Mouse (Mus musculus) stomach, embryonic 16.5 days (tissue): ENCODE results near the gene Plg. TPM values are rescaled to one million over a fixed set of nuclear protein-coding genes. Genes with fewer than 3 reads are reported as not detected.

Experiments
- ATAC-seq: fragments of 200-750 bp; cut with Nextera tagmentation; 2 replicates; pipeline ENCODE4 v1.8.0; 2017; ENCODE audit warnings: moderate number of reproducible peaks, moderate TSS enrichment; ENCODE audit not compliant: insufficient read depth, low FRiP score
- H3K27ac ChIP-seq: fragments of 300-500 bp; sonication (generic); 2 replicates; pipeline ENCODE4 v1.5.1; 2014; ENCODE audit warnings: low read length
- H3K27me3 ChIP-seq: fragments of 300-500 bp; sonication (generic); 2 replicates; pipeline ENCODE4 v1.6.1; 2014; ENCODE audit warnings: low read length, control low read depth, mixed read lengths; ENCODE audit not compliant: control insufficient read depth, insufficient read depth
- H3K36me3 ChIP-seq: fragments of 300-500 bp; sonication (generic); 2 replicates; pipeline ENCODE4 v1.6.1; 2014; ENCODE audit warnings: low read length; ENCODE audit not compliant: control insufficient read depth, insufficient read depth
- H3K4me1 ChIP-seq: fragments of 300-500 bp; sonication (generic); 2 replicates; pipeline ENCODE4 v1.6.1; 2014; ENCODE audit warnings: low read length, control low read depth, mixed read lengths; ENCODE audit not compliant: control insufficient read depth, insufficient read depth
- H3K4me2 ChIP-seq: fragments of 300-500 bp; sonication (generic); 2 replicates; pipeline ENCODE4 v1.6.1; 2014; ENCODE audit warnings: low read depth, low read length, mixed read lengths
- H3K4me3 ChIP-seq: fragments of 300-500 bp; sonication (generic); replicated peaks from 2 replicates; pipeline ENCODE4 v1.5.1; 2014; ENCODE audit warnings: mild to moderate bottlenecking, low read length
- H3K9ac ChIP-seq: fragments of 300-500 bp; sonication (generic); 2 replicates; pipeline ENCODE4 v1.6.1; 2014; ENCODE audit warnings: low read length
- H3K9me3 ChIP-seq: fragments of 300-500 bp; sonication (generic); replicated peaks from 2 replicates; pipeline ENCODE4 v1.6.1; 2016; ENCODE audit warnings: low read length, control low read depth; ENCODE audit not compliant: control insufficient read depth
- WGBS: fragments of 180-500 bp; shearing (Covaris S2); extraction: QIAGEN DNeasy Blood & Tissue Kit; methylation state at CpG from one replicate; pipeline ENCODE4 v1.1.7; 2014; 5-methylcytosine and 5-hydroxymethylcytosine counted together
- polyA plus RNA-seq: library from polyadenylated mRNA; unstranded; fragments of >200 nt; fragmentation: Nextera tagmentation; extraction: Ambion mirVana; gene quantifications from 2 replicates; pipeline ENCODE4 v1.2.1, GENCODE M21; 2015

Gene Plg
- polyA plus RNA-seq, 1 experiment from 2014 or later = 13.9 TPM

GRCm38 (mm10) chr17:12412181-12412890, 33.9 kb downstream of the Plg start:
- ATAC-seq = peak; percentile 45; the same call in 1 of the 2 replicates
- 55% methylated on average over 10 of the region's 10 CpGs for whole genome bisulfite sequencing
- no peak overlapping the region for H3K4me2 ChIP-seq
- peak overlapping the region; percentile 7; the same call in 1 of the 2 replicates for H3K27ac ChIP-seq
- H3K27me3 ChIP-seq = no peaks in the 10 kb centered on the region
- H3K36me3 ChIP-seq = no peaks in the 10 kb centered on the region
- peaks cover 15% of the 10 kb centered on the region for H3K4me1 ChIP-seq
- 0 out of 2 replicates have a peak overlapping the region, but pooled peaks have one; percentile 7 for H3K9ac ChIP-seq
- H3K4me3 ChIP-seq = no peak overlapping the region
- H3K9me3 ChIP-seq = no peaks in the 10 kb centered on the region

DNA sequence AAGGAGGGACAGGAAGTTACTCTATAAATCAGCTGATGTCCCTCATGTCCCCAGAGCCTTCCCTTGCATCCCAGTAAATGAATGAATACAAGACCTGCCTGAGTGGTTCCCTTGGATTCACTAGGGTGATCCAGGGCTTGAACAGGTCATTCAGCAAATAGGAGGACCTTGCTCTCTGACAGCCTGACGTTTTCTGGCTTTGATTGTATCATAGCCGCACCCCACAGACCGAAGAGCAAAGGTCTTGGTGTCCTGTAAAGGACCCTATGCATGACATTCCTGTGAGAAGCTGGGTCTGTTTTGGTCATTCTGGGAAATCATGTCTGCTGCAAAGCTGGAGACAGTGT, 34.5 kb downstream of the Plg start:
- 68% methylated on average over 3 of the region's 3 CpGs for WGBS
- H3K27me3 ChIP-seq = no peaks in the 10 kb centered on the region
- H3K36me3 ChIP-seq = no peaks in the 10 kb centered on the region
- no peak overlapping the region; the same call in 1 of the 2 replicates for H3K27ac ChIP-seq
- no peak overlapping the region for H3K4me2 ChIP-seq
- no peak overlapping the region for H3K4me3 ChIP-seq
- H3K9me3 ChIP-seq = no peaks in the 10 kb centered on the region
- H3K4me1 ChIP-seq = peaks cover 15% of the 10 kb centered on the region
- no peak overlapping the region for H3K9ac ChIP-seq
- no peak for ATAC-seq

DNA sequence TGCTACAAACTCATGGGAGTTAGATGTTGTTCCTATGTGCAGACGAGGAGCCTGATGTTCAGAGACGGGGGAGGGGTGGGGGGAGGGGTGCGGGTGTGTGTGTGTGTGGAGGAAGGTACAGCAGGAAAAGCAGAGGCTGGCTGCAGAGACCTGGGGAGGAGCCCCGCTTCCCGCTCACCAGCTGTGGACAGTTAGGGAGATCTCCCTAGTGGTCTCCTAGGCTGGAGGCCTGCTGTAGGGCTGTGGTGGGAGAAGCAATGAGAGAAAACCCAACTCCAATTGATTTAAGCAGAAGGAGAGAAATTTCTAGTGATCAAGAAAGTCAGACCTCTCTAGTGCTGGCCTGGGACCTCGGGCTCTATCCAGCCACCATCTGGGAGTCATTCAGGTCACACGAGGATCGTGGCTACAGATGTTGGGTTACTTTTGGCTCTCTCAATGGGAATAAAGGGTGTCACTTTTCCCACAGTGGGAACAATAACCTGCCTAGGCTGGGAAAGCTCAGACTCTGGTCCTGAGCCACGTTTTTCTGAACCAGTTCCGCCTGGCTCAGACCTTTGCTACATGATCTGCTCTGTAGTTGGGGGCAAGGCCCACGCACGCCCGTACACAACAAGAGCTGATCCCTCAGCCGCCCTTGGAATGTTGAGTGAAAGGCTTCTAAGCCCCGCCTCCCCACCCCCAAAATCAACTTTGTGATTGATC, 36.8 kb downstream of the Plg start:
- H3K4me2 ChIP-seq = no peak overlapping the region
- H3K9me3 ChIP-seq = no peaks in the 10 kb centered on the region
- peaks cover 21% of the 10 kb centered on the region for H3K4me1 ChIP-seq
- ATAC-seq = peak; percentile 41; the same call in 1 of the 2 replicates
- no peaks in the 10 kb centered on the region for H3K36me3 ChIP-seq
- no peak overlapping the region for H3K4me3 ChIP-seq
- H3K27ac ChIP-seq = peak overlapping the region; percentile 70
- no peaks in the 10 kb centered on the region for H3K27me3 ChIP-seq
- H3K9ac ChIP-seq = no peak overlapping the region
- 31% methylated on average over 15 of the region's 15 CpGs for WGBS

DNA sequence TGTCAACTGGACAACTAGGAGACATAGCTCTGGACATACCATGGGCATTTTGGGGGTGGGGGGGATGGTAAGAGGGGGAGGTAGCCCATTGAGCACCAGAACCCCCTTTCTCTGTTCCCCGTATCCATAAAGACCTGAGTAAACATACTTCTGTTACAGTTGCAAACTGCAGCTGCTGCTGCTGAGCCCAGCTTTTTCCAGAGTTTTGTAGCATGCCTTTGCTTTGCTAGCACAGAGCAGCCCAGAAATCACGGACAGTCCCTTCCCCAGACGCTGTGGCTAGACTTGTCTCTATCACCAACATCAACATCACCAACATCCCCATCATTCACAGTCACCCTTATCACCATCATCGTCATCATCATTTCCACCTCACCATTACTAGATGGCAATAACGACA, 37.3 kb downstream of the Plg start:
- no peak overlapping the region for H3K4me3 ChIP-seq
- no peaks in the 10 kb centered on the region for H3K36me3 ChIP-seq
- no peak; the same call in 1 of the 2 replicates for ATAC-seq
- peaks cover 21% of the 10 kb centered on the region for H3K4me1 ChIP-seq
- H3K27ac ChIP-seq = peak overlapping the region; percentile 70
- H3K4me2 ChIP-seq = no peak overlapping the region
- H3K9ac ChIP-seq = no peak overlapping the region
- no peaks in the 10 kb centered on the region for H3K27me3 ChIP-seq
- no peaks in the 10 kb centered on the region for H3K9me3 ChIP-seq
- 37% methylated on average over 5 of the region's 5 CpGs for WGBS

- 0 out of 2 replicates have a peak overlapping the region, but pooled peaks have one; percentile 14 for H3K27ac ChIP-seq
- 37% methylated on average over 6 of the region's 6 CpGs for WGBS
- ATAC-seq = peak; percentile 44; the same call in 1 of the 2 replicates
Measured at GRCm38 (mm10) chr17:12416250-12416895, 38.0 kb downstream of the Plg start.

GRCm38 (mm10) chr17:12419491-12420079, 41.2 kb downstream of the Plg start:
- Histone ChIP-seq H3K36me3 (no peaks in the 10 kb centered on the region), H3K27ac (no peak overlapping the region), H3K9me3 (no peaks in the 10 kb centered on the region), H3K9ac (no peak overlapping the region), H3K4me2 (no peak overlapping the region), H3K4me3 (no peak overlapping the region), H3K27me3 (no peaks in the 10 kb centered on the region), H3K4me1 (peaks cover 17% of the 10 kb centered on the region)
- 57% methylated on average over 19 of the region's 19 CpGs for whole genome bisulfite sequencing
- ATAC-seq = no peak

More at GRCm38 (mm10) chr17:12416250-12416895, 38.0 kb downstream of the Plg start:
- Histone ChIP-seq H3K36me3 (no peaks in the 10 kb centered on the region), H3K4me3 (no peak overlapping the region), H3K4me1 (peaks cover 21% of the 10 kb centered on the region), H3K9me3 (no peaks in the 10 kb centered on the region), H3K27me3 (no peaks in the 10 kb centered on the region), H3K4me2 (no peak overlapping the region), H3K9ac (no peak overlapping the region)

DNA sequence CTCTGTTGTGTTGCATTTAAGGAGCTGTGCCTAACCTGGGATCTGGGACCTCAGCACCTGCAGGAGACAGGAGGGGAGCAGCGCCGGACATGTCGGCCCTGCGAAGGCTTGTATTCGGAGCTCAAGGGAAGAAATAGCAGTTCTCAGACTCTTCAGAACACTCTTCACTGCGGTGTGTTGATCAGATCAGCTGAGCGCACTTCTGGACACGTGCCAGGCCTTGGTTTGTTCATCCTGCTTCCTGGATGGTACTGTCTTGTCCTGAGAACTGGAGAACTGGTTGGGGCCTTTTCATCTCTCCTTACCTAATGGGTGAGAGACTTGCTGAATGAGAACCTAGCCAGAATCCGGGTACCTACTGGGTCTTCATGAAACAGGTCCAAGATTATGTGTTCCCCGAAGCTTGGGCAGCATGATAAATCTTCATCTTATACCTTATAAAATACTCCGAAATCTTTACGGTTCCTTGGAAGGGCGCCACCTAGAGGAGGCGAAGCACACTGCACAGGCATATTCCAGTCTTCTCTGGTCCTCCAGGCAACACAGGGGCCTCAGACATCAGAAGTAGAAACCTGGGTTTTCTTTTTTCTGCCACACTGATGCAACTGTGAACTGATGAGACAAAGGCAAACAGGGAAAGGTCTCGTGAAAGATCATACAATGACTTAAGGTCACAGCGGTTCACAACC, 42.6 kb downstream of the Plg start:
- WGBS = 65% methylated on average over 16 of the region's 16 CpGs
- Histone ChIP-seq H3K4me2 (no peak overlapping the region), H3K9ac (no peak overlapping the region), H3K4me1 (peaks cover 6% of the 10 kb centered on the region; the same call in 1 of the 2 replicates), H3K27me3 (no peaks in the 10 kb centered on the region), H3K36me3 (no peaks in the 10 kb centered on the region), H3K4me3 (no peak overlapping the region), H3K27ac (no peak overlapping the region), H3K9me3 (no peaks in the 10 kb centered on the region)
- ATAC-seq = no peak

GRCm38 (mm10) chr17:12422143-12422542, 43.7 kb downstream of the Plg start:
- Histone ChIP-seq H3K4me3 (no peak overlapping the region), H3K4me2 (no peak overlapping the region), H3K4me1 (peaks cover 6% of the 10 kb centered on the region; the same call in 1 of the 2 replicates), H3K36me3 (no peaks in the 10 kb centered on the region), H3K27ac (no peak overlapping the region), H3K27me3 (no peaks in the 10 kb centered on the region), H3K9me3 (no peaks in the 10 kb centered on the region), H3K9ac (no peak overlapping the region)
- 84% methylated on average over 1 of the region's 1 CpGs for WGBS
- no peak for ATAC-seq
